Mouse (Mus musculus): ENCODE measurements around the gene Grip1. TPM values are rescaled to one million over a fixed set of nuclear protein-coding genes. Genes with fewer than 3 reads are reported as not detected.

Grip1 gene
- polyA plus RNA-seq, 1 experiment from 2014 or later: 17.8 TPM

GRCm38 (mm10) chr10:119816001-119816400, 362.4 kb downstream of the Grip1 start:
- DNase-seq (no peak), ATAC-seq (ENCODE audit: low FRiP score, low TSS enrichment) (no peak)
- H3K4me2 ChIP-seq (ENCODE audit: low read length): no peak overlapping the region
- no peaks in the 10 kb centered on the region for H3K9me3 ChIP-seq (ENCODE audit: control insufficient read depth, low read length)
- WGBS: 68% methylated on average over 5 of the region's 5 CpGs
- H3K36me3 ChIP-seq (ENCODE audit: control insufficient read depth, insufficient read depth, low read length): no peaks in the 10 kb centered on the region
- H3K9ac ChIP-seq (replicated peaks; ENCODE audit: low read length): no peak overlapping the region
- no peak overlapping the region for H3K4me3 ChIP-seq (replicated peaks; ENCODE audit: low read depth, low read length)
- H3K27ac ChIP-seq (replicated peaks; ENCODE audit: low read depth, low read length): no peak overlapping the region
- H3K4me1 ChIP-seq (ENCODE audit: control insufficient read depth, insufficient read depth, low read length): peaks cover 18% of the 10 kb centered on the region
- H3K27me3 ChIP-seq (ENCODE audit: control insufficient read depth, insufficient read depth, low read length): no peaks in the 10 kb centered on the region

- Histone ChIP-seq H3K9me3 (ENCODE audit: control insufficient read depth, low read length) (no peaks in the 10 kb centered on the region), H3K36me3 (ENCODE audit: control insufficient read depth, insufficient read depth, low read length) (no peaks in the 10 kb centered on the region), H3K4me2 (ENCODE audit: low read length) (peak overlapping the region; percentile 54), H3K27me3 (ENCODE audit: control insufficient read depth, insufficient read depth, low read length) (no peaks in the 10 kb centered on the region), H3K4me3 (replicated peaks; ENCODE audit: low read depth, low read length) (peak overlapping the region; percentile 41; the same call in 1 of the 2 replicates), H3K27ac (replicated peaks; ENCODE audit: low read depth, low read length) (peak overlapping the region; percentile 92), H3K9ac (replicated peaks; ENCODE audit: low read length) (0 out of 2 replicates have a peak overlapping the region, but pooled peaks have one; percentile 12), H3K4me1 (ENCODE audit: control insufficient read depth, insufficient read depth, low read length) (peaks cover 28% of the 10 kb centered on the region)
- 19% methylated on average over 5 of the region's 5 CpGs for WGBS
- DNase-seq (peak; percentile 53), ATAC-seq (ENCODE audit: low FRiP score, low TSS enrichment) (peak; percentile 55)
These were observed 364.8 kb downstream of the Grip1 start for GRCm38 (mm10) chr10:119818381-119818780.

- peak; percentile 78 for DNase-seq
- peaks cover 34% of the 10 kb centered on the region for H3K4me1 ChIP-seq (ENCODE audit: control insufficient read depth, insufficient read depth, low read length)
- ATAC-seq (ENCODE audit: low FRiP score, low TSS enrichment): peak; percentile 51
- no peaks in the 10 kb centered on the region for H3K36me3 ChIP-seq (ENCODE audit: control insufficient read depth, insufficient read depth, low read length)
- no peaks in the 10 kb centered on the region for H3K27me3 ChIP-seq (ENCODE audit: control insufficient read depth, insufficient read depth, low read length)
- peak overlapping the region; percentile 41 for H3K4me3 ChIP-seq (replicated peaks; ENCODE audit: low read depth, low read length)
- H3K9ac ChIP-seq (replicated peaks; ENCODE audit: low read length): peak overlapping the region; percentile 59
- H3K27ac ChIP-seq (replicated peaks; ENCODE audit: low read depth, low read length): peak overlapping the region; percentile 92
- WGBS: 10% methylated on average over 17 of the region's 17 CpGs
- H3K4me2 ChIP-seq (ENCODE audit: low read length): peak overlapping the region; percentile 54
- H3K9me3 ChIP-seq (ENCODE audit: control insufficient read depth, low read length): no peaks in the 10 kb centered on the region
These were observed 365.6 kb downstream of the Grip1 start for GRCm38 (mm10) chr10:119819102-119819681.

- Histone ChIP-seq H3K4me1 (ENCODE audit: control insufficient read depth, insufficient read depth, low read length) (peaks cover 37% of the 10 kb centered on the region), H3K9me3 (ENCODE audit: control insufficient read depth, low read length) (no peaks in the 10 kb centered on the region), H3K9ac (replicated peaks; ENCODE audit: low read length) (peak overlapping the region; percentile 59), H3K4me2 (ENCODE audit: low read length) (peak overlapping the region; percentile 54), H3K36me3 (ENCODE audit: control insufficient read depth, insufficient read depth, low read length) (no peaks in the 10 kb centered on the region), H3K27ac (replicated peaks; ENCODE audit: low read depth, low read length) (peak overlapping the region; percentile 92), H3K27me3 (ENCODE audit: control insufficient read depth, insufficient read depth, low read length) (no peaks in the 10 kb centered on the region), H3K4me3 (replicated peaks; ENCODE audit: low read depth, low read length) (peak overlapping the region; percentile 41)
- peak; percentile 46; the same call in 1 of the 2 replicates for ATAC-seq (ENCODE audit: low FRiP score, low TSS enrichment)
- 13% methylated on average over 5 of the region's 5 CpGs for WGBS
- DNase-seq: peak; percentile 67
These were observed 366.1 kb downstream of the Grip1 start for GRCm38 (mm10) chr10:119819740-119820139.

GRCm38 (mm10) chr10:119820428-119820827, 366.8 kb downstream of the Grip1 start:
- Histone ChIP-seq H3K27ac (replicated peaks; ENCODE audit: low read depth, low read length) (no peak overlapping the region), H3K27me3 (ENCODE audit: control insufficient read depth, insufficient read depth, low read length) (no peaks in the 10 kb centered on the region), H3K4me1 (ENCODE audit: control insufficient read depth, insufficient read depth, low read length) (peaks cover 38% of the 10 kb centered on the region), H3K4me2 (ENCODE audit: low read length) (peak overlapping the region; percentile 45), H3K9ac (replicated peaks; ENCODE audit: low read length) (no peak overlapping the region), H3K9me3 (ENCODE audit: control insufficient read depth, low read length) (no peaks in the 10 kb centered on the region), H3K4me3 (replicated peaks; ENCODE audit: low read depth, low read length) (peak overlapping the region; percentile 22), H3K36me3 (ENCODE audit: control insufficient read depth, insufficient read depth, low read length) (no peaks in the 10 kb centered on the region)
- DNase-seq (peak; percentile 54), ATAC-seq (ENCODE audit: low FRiP score, low TSS enrichment) (no peak)
- WGBS: 47% methylated on average over 4 of the region's 4 CpGs

- H3K4me3 ChIP-seq (replicated peaks; ENCODE audit: low read depth, low read length): no peak overlapping the region
- H3K4me2 ChIP-seq (ENCODE audit: low read length): no peak overlapping the region
- no peak for ATAC-seq (ENCODE audit: low FRiP score, low TSS enrichment)
- H3K27ac ChIP-seq (replicated peaks; ENCODE audit: low read depth, low read length): peak overlapping the region; percentile 61
- H3K9ac ChIP-seq (replicated peaks; ENCODE audit: low read length): no peak overlapping the region
- H3K9me3 ChIP-seq (ENCODE audit: control insufficient read depth, low read length): no peaks in the 10 kb centered on the region
- no peak for DNase-seq
- peaks cover 33% of the 10 kb centered on the region for H3K4me1 ChIP-seq (ENCODE audit: control insufficient read depth, insufficient read depth, low read length)
- WGBS: 26% methylated on average over 7 of the region's 7 CpGs
- H3K27me3 ChIP-seq (ENCODE audit: control insufficient read depth, insufficient read depth, low read length): no peaks in the 10 kb centered on the region
- H3K36me3 ChIP-seq (ENCODE audit: control insufficient read depth, insufficient read depth, low read length): no peaks in the 10 kb centered on the region
These were observed 370.1 kb downstream of the Grip1 start for GRCm38 (mm10) chr10:119823691-119824090.

GRCm38 (mm10) chr10:119824521-119824920, 370.9 kb downstream of the Grip1 start:
- 65% methylated on average over 11 of the region's 11 CpGs for WGBS
- H3K27me3 ChIP-seq (ENCODE audit: control insufficient read depth, insufficient read depth, low read length): no peaks in the 10 kb centered on the region
- no peak for ATAC-seq (ENCODE audit: low FRiP score, low TSS enrichment)
- DNase-seq: no peak
- no peak overlapping the region for H3K9ac ChIP-seq (replicated peaks; ENCODE audit: low read length)
- no peaks in the 10 kb centered on the region for H3K36me3 ChIP-seq (ENCODE audit: control insufficient read depth, insufficient read depth, low read length)
- 0 out of 2 replicates have a peak overlapping the region, but pooled peaks have one; percentile 49 for H3K27ac ChIP-seq (replicated peaks; ENCODE audit: low read depth, low read length)
- peaks cover 29% of the 10 kb centered on the region for H3K4me1 ChIP-seq (ENCODE audit: control insufficient read depth, insufficient read depth, low read length)
- no peak overlapping the region for H3K4me3 ChIP-seq (replicated peaks; ENCODE audit: low read depth, low read length)
- H3K9me3 ChIP-seq (ENCODE audit: control insufficient read depth, low read length): no peaks in the 10 kb centered on the region
- H3K4me2 ChIP-seq (ENCODE audit: low read length): no peak overlapping the region

GRCm38 (mm10) chr10:119830388-119830956, 376.8 kb downstream of the Grip1 start:
- no peak overlapping the region for H3K4me3 ChIP-seq (replicated peaks; ENCODE audit: low read depth, low read length)
- no peaks in the 10 kb centered on the region for H3K27me3 ChIP-seq (ENCODE audit: control insufficient read depth, insufficient read depth, low read length)
- H3K27ac ChIP-seq (replicated peaks; ENCODE audit: low read depth, low read length): no peak overlapping the region
- DNase-seq: peak; percentile 57
- WGBS: 72% methylated on average over 6 of the region's 6 CpGs
- H3K9ac ChIP-seq (replicated peaks; ENCODE audit: low read length): no peak overlapping the region
- ATAC-seq (ENCODE audit: low FRiP score, low TSS enrichment): no peak
- peaks cover 9% of the 10 kb centered on the region for H3K9me3 ChIP-seq (ENCODE audit: control insufficient read depth, low read length)
- H3K36me3 ChIP-seq (ENCODE audit: control insufficient read depth, insufficient read depth, low read length): no peaks in the 10 kb centered on the region
- no peak overlapping the region for H3K4me2 ChIP-seq (ENCODE audit: low read length)
- H3K4me1 ChIP-seq (ENCODE audit: control insufficient read depth, insufficient read depth, low read length): 0 out of 2 replicates have a peak, but pooled peaks cover 3% of the 10 kb centered on the region

- Histone ChIP-seq H3K27me3 (ENCODE audit: control insufficient read depth, insufficient read depth, low read length) (no peaks in the 10 kb centered on the region), H3K9ac (replicated peaks; ENCODE audit: low read length) (no peak overlapping the region), H3K36me3 (ENCODE audit: control insufficient read depth, insufficient read depth, low read length) (no peaks in the 10 kb centered on the region), H3K4me2 (ENCODE audit: low read length) (no peak overlapping the region), H3K4me1 (ENCODE audit: control insufficient read depth, insufficient read depth, low read length) (no peaks in the 10 kb centered on the region), H3K27ac (replicated peaks; ENCODE audit: low read depth, low read length) (no peak overlapping the region), H3K4me3 (replicated peaks; ENCODE audit: low read depth, low read length) (no peak overlapping the region), H3K9me3 (ENCODE audit: control insufficient read depth, low read length) (peaks cover 9% of the 10 kb centered on the region)
- ATAC-seq (ENCODE audit: low FRiP score, low TSS enrichment) (no peak), DNase-seq (no peak)
- 95% methylated on average over 1 of the region's 1 CpGs for WGBS
These were observed 377.5 kb downstream of the Grip1 start for GRCm38 (mm10) chr10:119831086-119831485.
